Mouse (Mus musculus): Measurements from ENCODE around the gene Tll1. TPM values are rescaled to one million over a fixed set of nuclear protein-coding genes. Genes with fewer than 3 reads are reported as not detected.

Tll1 gene
- polyA plus RNA-seq, 1 experiment from 2014 or later, result 1.1 TPM

GRCm38 (mm10) chr8:64187881-64188280 lies 18.2 kb downstream of the Tll1 start:
- Histone ChIP-seq H3K4me3 (no peak overlapping the region), H3K9me3 (no peaks in the 10 kb centered on the region), H3K36me3 (replicated peaks) (no peaks in the 10 kb centered on the region), H3K27me3 (ENCODE audit: poor library complexity, severe bottlenecking) (no peaks in the 10 kb centered on the region), H3K27ac (no peak overlapping the region), H3K4me1 (peaks cover 8% of the 10 kb centered on the region)
- WGBS, result 44% methylated on average over 2 of the region's 2 CpGs
- no peak for DNase-seq (ENCODE audit: extremely low spot score, low spot score)

- DNase-seq (ENCODE audit: extremely low spot score, low spot score), result no peak
- WGBS, result 83% methylated on average over 2 of the region's 2 CpGs
- H3K27ac ChIP-seq, result no peak overlapping the region
Measured at GRCm38 (mm10) chr8:64176931-64177330, 29.1 kb downstream of the Tll1 start.

GRCm38 (mm10) chr8:64174916-64175315 lies 31.2 kb downstream of the Tll1 start:
- no peaks in the 10 kb centered on the region for H3K36me3 ChIP-seq (replicated peaks)
- no peaks in the 10 kb centered on the region for H3K9me3 ChIP-seq
- no peaks in the 10 kb centered on the region for H3K4me1 ChIP-seq
- H3K27ac ChIP-seq, result no peak overlapping the region
- no peak for DNase-seq (ENCODE audit: extremely low spot score, low spot score)
- H3K4me3 ChIP-seq, result no peak overlapping the region
- H3K27me3 ChIP-seq (ENCODE audit: poor library complexity, severe bottlenecking), result no peaks in the 10 kb centered on the region
- 83% methylated on average over 3 of the region's 3 CpGs for WGBS

More at GRCm38 (mm10) chr8:64176931-64177330, 29.1 kb downstream of the Tll1 start:
- Histone ChIP-seq H3K36me3 (replicated peaks) (no peaks in the 10 kb centered on the region), H3K9me3 (no peaks in the 10 kb centered on the region), H3K4me3 (no peak overlapping the region), H3K4me1 (no peaks in the 10 kb centered on the region), H3K27me3 (ENCODE audit: poor library complexity, severe bottlenecking) (no peaks in the 10 kb centered on the region)

GRCm38 (mm10) chr8:64173759-64174158 lies 32.3 kb downstream of the Tll1 start:
- no peaks in the 10 kb centered on the region for H3K9me3 ChIP-seq
- no peaks in the 10 kb centered on the region for H3K36me3 ChIP-seq (replicated peaks)
- no peak overlapping the region for H3K4me3 ChIP-seq
- no peak overlapping the region for H3K27ac ChIP-seq
- no peaks in the 10 kb centered on the region for H3K27me3 ChIP-seq (ENCODE audit: poor library complexity, severe bottlenecking)
- DNase-seq (ENCODE audit: extremely low spot score, low spot score), result no peak
- WGBS, result 94% methylated on average over 2 of the region's 2 CpGs
- H3K4me1 ChIP-seq, result no peaks in the 10 kb centered on the region

GRCm38 (mm10) chr8:64152899-64153891 lies 52.9 kb downstream of the Tll1 start:
- DNase-seq (ENCODE audit: extremely low spot score, low spot score), result no peak
- Histone ChIP-seq H3K27ac (no peak overlapping the region), H3K36me3 (replicated peaks) (no peaks in the 10 kb centered on the region), H3K4me3 (no peak overlapping the region), H3K9me3 (no peaks in the 10 kb centered on the region), H3K4me1 (peaks cover 7% of the 10 kb centered on the region), H3K27me3 (ENCODE audit: poor library complexity, severe bottlenecking) (no peaks in the 10 kb centered on the region)
- 59% methylated on average over 9 of the region's 9 CpGs for WGBS

GRCm38 (mm10) chr8:64152216-64152804 lies 53.8 kb downstream of the Tll1 start:
- no peaks in the 10 kb centered on the region for H3K27me3 ChIP-seq (ENCODE audit: poor library complexity, severe bottlenecking)
- H3K27ac ChIP-seq, result no peak overlapping the region
- peaks cover 7% of the 10 kb centered on the region for H3K4me1 ChIP-seq
- 73% methylated on average over 9 of the region's 9 CpGs for WGBS
- no peak overlapping the region for H3K4me3 ChIP-seq
- no peaks in the 10 kb centered on the region for H3K9me3 ChIP-seq
- DNase-seq (ENCODE audit: extremely low spot score, low spot score), result no peak
- H3K36me3 ChIP-seq (replicated peaks), result no peaks in the 10 kb centered on the region

- Histone ChIP-seq H3K36me3 (replicated peaks) (no peaks in the 10 kb centered on the region), H3K4me3 (no peak overlapping the region)
- 84% methylated on average over 1 of the region's 1 CpGs for WGBS
Measured at GRCm38 (mm10) chr8:64136593-64136992, 69.5 kb downstream of the Tll1 start.

GRCm38 (mm10) chr8:64107190-64107589 lies 98.9 kb downstream of the Tll1 start:
- Histone ChIP-seq H3K9me3 (no peaks in the 10 kb centered on the region), H3K36me3 (replicated peaks) (no peaks in the 10 kb centered on the region), H3K27me3 (ENCODE audit: poor library complexity, severe bottlenecking) (no peaks in the 10 kb centered on the region), H3K4me3 (no peak overlapping the region), H3K4me1 (no peaks in the 10 kb centered on the region), H3K27ac (no peak overlapping the region)
- 77% methylated on average over 2 of the region's 2 CpGs for WGBS
- no peak for DNase-seq (ENCODE audit: extremely low spot score, low spot score)

More at GRCm38 (mm10) chr8:64136593-64136992, 69.5 kb downstream of the Tll1 start:
- Histone ChIP-seq H3K27me3 (ENCODE audit: poor library complexity, severe bottlenecking) (no peaks in the 10 kb centered on the region), H3K9me3 (no peaks in the 10 kb centered on the region), H3K4me1 (no peaks in the 10 kb centered on the region), H3K27ac (no peak overlapping the region)
- DNase-seq (ENCODE audit: extremely low spot score, low spot score), result no peak

GRCm38 (mm10) chr8:64073396-64073795 lies 132.7 kb downstream of the Tll1 start:
- Histone ChIP-seq H3K27me3 (ENCODE audit: poor library complexity, severe bottlenecking) (no peaks in the 10 kb centered on the region), H3K4me3 (no peak overlapping the region), H3K4me1 (no peaks in the 10 kb centered on the region), H3K27ac (no peak overlapping the region), H3K36me3 (replicated peaks) (no peaks in the 10 kb centered on the region), H3K9me3 (no peaks in the 10 kb centered on the region)
- no peak for DNase-seq (ENCODE audit: extremely low spot score, low spot score)
- WGBS, result 92% methylated on average over 2 of the region's 2 CpGs

- 69% methylated on average over 2 of the region's 2 CpGs for WGBS
- Histone ChIP-seq H3K27me3 (ENCODE audit: poor library complexity, severe bottlenecking) (no peaks in the 10 kb centered on the region), H3K4me3 (no peak overlapping the region), H3K36me3 (replicated peaks) (no peaks in the 10 kb centered on the region), H3K27ac (no peak overlapping the region), H3K4me1 (no peaks in the 10 kb centered on the region), H3K9me3 (no peaks in the 10 kb centered on the region)
- no peak for DNase-seq (ENCODE audit: extremely low spot score, low spot score)
Measured at GRCm38 (mm10) chr8:64059867-64060266, 146.2 kb downstream of the Tll1 start.

GRCm38 (mm10) chr8:64057571-64057970 lies 148.5 kb downstream of the Tll1 start:
- Histone ChIP-seq H3K27ac (no peak overlapping the region), H3K27me3 (ENCODE audit: poor library complexity, severe bottlenecking) (no peaks in the 10 kb centered on the region), H3K36me3 (replicated peaks) (no peaks in the 10 kb centered on the region), H3K9me3 (no peaks in the 10 kb centered on the region), H3K4me3 (no peak overlapping the region), H3K4me1 (no peaks in the 10 kb centered on the region)
- WGBS, result 91% methylated on average over 4 of the region's 4 CpGs
- DNase-seq (ENCODE audit: extremely low spot score, low spot score), result no peak

GRCm38 (mm10) chr8:64048556-64048955 lies 157.5 kb downstream of the Tll1 start:
- Histone ChIP-seq H3K9me3 (no peaks in the 10 kb centered on the region), H3K27me3 (ENCODE audit: poor library complexity, severe bottlenecking) (no peaks in the 10 kb centered on the region), H3K4me3 (no peak overlapping the region), H3K27ac (no peak overlapping the region), H3K4me1 (peaks cover 20% of the 10 kb centered on the region; the same call in 1 of the 2 replicates), H3K36me3 (replicated peaks) (no peaks in the 10 kb centered on the region)
- DNase-seq (ENCODE audit: extremely low spot score, low spot score), result no peak
- 80% methylated on average over 3 of the region's 3 CpGs for WGBS

- Histone ChIP-seq H3K36me3 (replicated peaks) (no peaks in the 10 kb centered on the region), H3K27me3 (ENCODE audit: poor library complexity, severe bottlenecking) (no peaks in the 10 kb centered on the region), H3K27ac (no peak overlapping the region), H3K4me3 (no peak overlapping the region), H3K9me3 (no peaks in the 10 kb centered on the region), H3K4me1 (peaks cover 20% of the 10 kb centered on the region; the same call in 1 of the 2 replicates)
- DNase-seq (ENCODE audit: extremely low spot score, low spot score), result no peak
- WGBS, result 74% methylated on average over 9 of the region's 9 CpGs
Measured at GRCm38 (mm10) chr8:64047963-64048505, 158.0 kb downstream of the Tll1 start.

Data from forebrain, embryonic 10.5 days (tissue).